Mouse (Mus musculus): ENCODE measurements around the gene Neto2.

DNA sequence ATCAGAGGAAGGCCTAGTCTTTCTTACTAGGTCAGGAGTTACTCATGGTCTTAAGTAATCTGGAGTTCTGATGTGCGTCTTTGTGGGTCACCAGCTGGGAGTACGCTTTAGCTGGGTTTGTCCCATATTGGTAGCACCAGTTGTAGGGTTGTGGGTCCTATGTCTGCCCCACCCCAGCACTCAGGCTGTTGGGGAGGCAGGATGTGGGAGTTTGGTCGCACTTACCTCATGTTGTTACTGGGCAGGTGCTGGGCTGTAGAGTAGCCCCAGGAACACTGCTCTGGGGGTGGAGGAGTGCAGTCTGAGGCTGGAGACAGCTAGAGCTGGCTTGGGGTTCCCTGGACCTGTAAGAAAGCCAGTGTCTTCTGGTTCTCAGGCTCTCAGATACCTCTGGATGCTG is 81.9 kb downstream of the Neto2 start:
- TF ChIP-seq CTCF (conservative IDR thresholded peaks at IDR 0.05; ENCODE audit: insufficient read depth, insufficient read length, low read depth, low read length) (no peak), POLR2A (IDR thresholded peaks at IDR 0.05; ENCODE audit: low read depth, low read length) (no peak)

All from kidney, adult 2 months (tissue).